In the genomic region with DNA sequence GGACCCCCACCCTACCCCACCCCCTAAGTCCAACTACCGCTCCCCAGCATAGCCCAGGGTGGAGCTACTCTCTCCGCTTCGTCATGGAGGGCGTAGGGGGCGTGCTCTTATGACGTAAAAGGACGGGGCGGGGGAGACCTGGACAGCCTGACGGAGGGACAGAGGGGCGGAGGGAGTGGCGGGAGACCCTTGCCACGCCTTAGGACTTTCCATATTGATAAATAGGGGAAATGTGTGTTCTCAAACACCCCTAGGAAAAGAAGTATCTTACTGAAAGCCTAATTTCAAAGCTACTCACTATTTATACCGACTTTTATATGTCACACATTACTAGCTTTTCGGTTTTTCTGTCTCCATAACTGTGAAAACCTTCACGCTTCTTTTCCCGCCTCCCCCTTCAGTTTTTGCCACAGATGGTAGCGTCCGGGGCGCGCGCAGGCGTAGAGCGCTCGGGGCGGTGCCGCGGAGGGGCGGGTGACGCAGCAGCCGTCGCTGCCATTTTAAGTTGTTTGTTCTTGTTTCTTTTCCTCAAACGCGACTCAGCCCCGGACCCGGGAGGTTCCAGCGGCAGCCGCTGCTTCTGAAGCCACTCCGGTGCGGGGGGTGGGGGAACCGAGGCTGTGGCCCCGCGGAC, we compare ENCODE assay signal across 8 mouse cellular contexts. TPM values are rescaled to one million over a fixed set of nuclear protein-coding genes. Genes with fewer than 3 reads are reported as not detected.
DNase-seq lines count a peak whose midpoint lies in the region; ATAC-seq and TF ChIP-seq lines count a peak whose summit lies in the region.

No protein-coding gene starts in this region.

- peak overlapping the region; percentile 68 for H3K4me2 ChIP-seq in forebrain, postnatal 0 days (ENCODE audit: low read depth)
- peak overlapping the region; percentile 89 for H3K4me2 ChIP-seq in lung, embryonic 16.5 days (ENCODE audit: low read depth, low read length)

- peak overlapping the region; percentile 98 for H3K27ac ChIP-seq in forebrain, postnatal 0 days (ENCODE audit: low read depth, low read length)
- H3K27ac ChIP-seq in lung, embryonic 16.5 days (ENCODE audit: low read length) = peak overlapping the region; percentile 100

- H3K4me1 ChIP-seq in G1E (ENCODE audit: insufficient read depth, low read depth, low read length) = peaks cover 23% of the 10 kb centered on the region
- H3K4me1 ChIP-seq in forebrain, postnatal 0 days (ENCODE audit: insufficient read depth) = peaks cover 13% of the 10 kb centered on the region
- peaks cover 6% of the 10 kb centered on the region for H3K4me1 ChIP-seq in lung, embryonic 16.5 days (replicated peaks; ENCODE audit: control insufficient read depth, insufficient read depth, low read length)

- H3K9me3 ChIP-seq in G1E (replicated peaks) = no peaks in the 10 kb centered on the region
- no peaks in the 10 kb centered on the region for H3K9me3 ChIP-seq in forebrain, postnatal 0 days (ENCODE audit: low read length)
- no peaks in the 10 kb centered on the region for H3K9me3 ChIP-seq in lung, embryonic 16.5 days (ENCODE audit: control insufficient read depth, low read length)

- WGBS in forebrain, postnatal 0 days = under 1% methylated on average over 42 of the region's 42 CpGs
- WGBS in lung, embryonic 16.5 days = under 1% methylated on average over 42 of the region's 42 CpGs

- peak; percentile 84 for DNase-seq in G1E (ENCODE audit: low spot score)
- DNase-seq in cerebellum, adult 18-20 months = peak; percentile 95 to 99
- DNase-seq in forebrain, postnatal 0 days = peak; percentile 98
- DNase-seq in layer of hippocampus, adult 9-10 months (ENCODE audit: low spot score) = peak; percentile 92
- DNase-seq in ovary, postnatal 10 days (ENCODE audit: low spot score) = peak; percentile 97
- peak; percentile 97 to 98 for DNase-seq in thymus, postnatal 10 days (ENCODE audit: low spot score in 2 of 2)

- H3K27me3 ChIP-seq in G1E (ENCODE audit: insufficient read depth, low read length) = no peaks in the 10 kb centered on the region
- H3K27me3 ChIP-seq in forebrain, postnatal 0 days (ENCODE audit: insufficient read depth, low read length) = no peaks in the 10 kb centered on the region
- no peaks in the 10 kb centered on the region for H3K27me3 ChIP-seq in lung, embryonic 16.5 days (ENCODE audit: control insufficient read depth, insufficient read depth, low read depth, low read length)

- peak overlapping the region; percentile 87 for H3K9ac ChIP-seq in forebrain, postnatal 0 days
- peak overlapping the region; percentile 99 for H3K9ac ChIP-seq in lung, embryonic 16.5 days (ENCODE audit: low read length)

- H3K36me3 ChIP-seq in G1E (replicated peaks) = peaks cover 12% of the 10 kb centered on the region
- H3K36me3 ChIP-seq in forebrain, postnatal 0 days (ENCODE audit: insufficient read depth) = 0 out of 2 replicates have a peak, but pooled peaks cover 3% of the 10 kb centered on the region
- peaks cover 7% of the 10 kb centered on the region for H3K36me3 ChIP-seq in lung, embryonic 16.5 days (ENCODE audit: control insufficient read depth, insufficient read depth, low read length)

- ATAC-seq in G1E (ENCODE audit: extremely low read depth, insufficient number of reproducible peaks, low FRiP score, poor library complexity, severe bottlenecking) = peak; percentile 94
- peak; percentile 94 for ATAC-seq in forebrain, postnatal 0 days
- ATAC-seq in hematopoietic stem cell, adult 5-6 weeks (replicated peaks in 1 of 2; ENCODE audit: insufficient read depth in 1 of 2, low FRiP score in 2 of 2, low TSS enrichment in 1 of 2, low read depth in 1 of 2, poor library complexity in 2 of 2, severe bottlenecking in 2 of 2) = peak; percentile 87 to 89
- peak; percentile 98 for ATAC-seq in lung, embryonic 16.5 days (ENCODE audit: low read depth)

- no peak for TF ChIP-seq CTCF in G1E (IDR thresholded peaks at IDR 0.05; ENCODE audit: low read depth, low read length)
- 0 out of 2 replicates have a peak, but pooled peaks have one; percentile 20 for TF ChIP-seq CTCF in forebrain, postnatal 0 days (IDR thresholded peaks at IDR 0.05; ENCODE audit: low read depth)

- peak overlapping the region; percentile 95 for H3K4me3 ChIP-seq in G1E (ENCODE audit: low read depth, low read length)
- peak overlapping the region; percentile 68 for H3K4me3 ChIP-seq in forebrain, postnatal 0 days (ENCODE audit: low read depth, low read length)
- peak overlapping the region; percentile 93 for H3K4me3 ChIP-seq in lung, embryonic 16.5 days (ENCODE audit: low read length)

RNA-seq across cellular contexts. Expression of gene BC005537, which starts 0.7 kb away (rescaled TPM):
- total RNA-seq in G1E (2014; fragmentation: Nextera tagmentation) (121 and 168 TPM in 2 replicates), G1E (2017) (47.1 and 51.4 TPM in 2 replicates)
- 61.7 and 75.4 TPM in 2 replicates for polyA plus RNA-seq in G1E (2012)
- 64.2 and 68.4 TPM in 2 replicates for total RNA-seq in forebrain, postnatal 0 days (2014; rRNA removed)
- polyA plus RNA-seq in forebrain, postnatal 0 days (2015; fragmentation: Nextera tagmentation; extraction: Ambion mirVana) = 16.1 and 16.9 TPM in 2 replicates
- 54.6 and 63.5 TPM in 2 replicates for total RNA-seq in hematopoietic stem cell, adult 5-6 weeks (2017)
- polyA plus RNA-seq in lung, embryonic 16.5 days (2015; fragmentation: Nextera tagmentation; extraction: Ambion mirVana) = 12.7 and 16.1 TPM in 2 replicates

RNA-seq across cellular contexts. Expression of gene Acot13, which starts 30.5 kb away (rescaled TPM):
- total RNA-seq in G1E (2014; fragmentation: Nextera tagmentation) (134 TPM in 2 replicates), G1E (2017) (105 and 110 TPM in 2 replicates)
- polyA plus RNA-seq in G1E (2012) = 59.2 and 59.6 TPM in 2 replicates
- total RNA-seq in forebrain, postnatal 0 days (2014; rRNA removed) = 25.0 and 29.1 TPM in 2 replicates
- 74.2 and 79.4 TPM in 2 replicates for polyA plus RNA-seq in forebrain, postnatal 0 days (2015; fragmentation: Nextera tagmentation; extraction: Ambion mirVana)
- total RNA-seq in hematopoietic stem cell, adult 5-6 weeks (2017) = 41.8 and 85.7 TPM in 2 replicates
- polyA plus RNA-seq in lung, embryonic 16.5 days (2015; fragmentation: Nextera tagmentation; extraction: Ambion mirVana) = 68.7 and 74.2 TPM in 2 replicates

RNA-seq across cellular contexts. Expression of gene Tdp2, which starts 30.7 kb away (rescaled TPM):
- total RNA-seq in G1E (2014; fragmentation: Nextera tagmentation) = 84.6 and 95.5 TPM in 2 replicates
- 88.5 and 89.3 TPM in 2 replicates for total RNA-seq in G1E (2017)
- polyA plus RNA-seq in G1E (2012) = 49.6 and 77.6 TPM in 2 replicates
- total RNA-seq in forebrain, postnatal 0 days (2014; rRNA removed) = 39.2 and 45.4 TPM in 2 replicates
- polyA plus RNA-seq in forebrain, postnatal 0 days (2015; fragmentation: Nextera tagmentation; extraction: Ambion mirVana) = 31.4 and 31.7 TPM in 2 replicates
- total RNA-seq in hematopoietic stem cell, adult 5-6 weeks (2017) = 73.2 and 80.8 TPM in 2 replicates
- polyA plus RNA-seq in lung, embryonic 16.5 days (2015; fragmentation: Nextera tagmentation; extraction: Ambion mirVana) = 45.8 and 52.7 TPM in 2 replicates

RNA-seq across cellular contexts. Expression of gene Gmnn, which starts 39.1 kb away (rescaled TPM):
- total RNA-seq in G1E (2014; fragmentation: Nextera tagmentation) (51.1 and 57.2 TPM in 2 replicates), G1E (2017) (277 and 295 TPM in 2 replicates)
- 9.7 and 18.8 TPM in 2 replicates for polyA plus RNA-seq in G1E (2012)
- total RNA-seq in forebrain, postnatal 0 days (2014; rRNA removed) = 4.4 and 5.5 TPM in 2 replicates
- 12.9 and 15.2 TPM in 2 replicates for polyA plus RNA-seq in forebrain, postnatal 0 days (2015; fragmentation: Nextera tagmentation; extraction: Ambion mirVana)
- total RNA-seq in hematopoietic stem cell, adult 5-6 weeks (2017) = 121 and 161 TPM in 2 replicates
- 103 and 110 TPM in 2 replicates for polyA plus RNA-seq in lung, embryonic 16.5 days (2015; fragmentation: Nextera tagmentation; extraction: Ambion mirVana)

RNA-seq across cellular contexts. Expression of gene D130043K22Rik, which starts 44.1 kb away (rescaled TPM):
- 0.19 TPM in 1 of 2 replicates, not detected in the other for total RNA-seq in G1E (2014; fragmentation: Nextera tagmentation)
- total RNA-seq in G1E (2017) = under 0.01 and 0.55 TPM in 2 replicates
- not detected in 2 replicates for polyA plus RNA-seq in G1E (2012)
- 10.2 and 13.1 TPM in 2 replicates for total RNA-seq in forebrain, postnatal 0 days (2014; rRNA removed)
- 3.0 and 5.6 TPM in 2 replicates for polyA plus RNA-seq in forebrain, postnatal 0 days (2015; fragmentation: Nextera tagmentation; extraction: Ambion mirVana)
- not detected in 2 replicates for total RNA-seq in hematopoietic stem cell, adult 5-6 weeks (2017)
- polyA plus RNA-seq in lung, embryonic 16.5 days (2015; fragmentation: Nextera tagmentation; extraction: Ambion mirVana) = 0.20 and 0.21 TPM in 2 replicates

Comparison
In these comparisons a context has a peak if more than half of its experiments do, and no peak if none do; other contexts are left out.
1. Peak in every context shown above with its lines: DNase-seq, ATAC-seq, H3K4me3 ChIP-seq and H3K27ac ChIP-seq.